Mouse (Mus musculus) liver, adult 2 months (tissue): ENCODE data around the gene Galt.

Experiments used
- CTCF ChIP-seq: fragments of 200-500 bp; IDR thresholded peaks from 2 replicates; pipeline ENCODE4 v1.5.1; 2011; ENCODE audit warnings: low read depth, low read length, control low read depth
- POLR2A ChIP-seq: fragments of 200-500 bp; IDR thresholded peaks from 2 replicates; pipeline ENCODE4 v1.6.1; 2011; ENCODE audit warnings: low read length, control low read depth; ENCODE audit not compliant: insufficient read depth; ENCODE audit errors: extremely low read depth

GRCm38 (mm10) chr4:41708192-41708745 lies 46.8 kb upstream of the Galt start:
- no peak for TF ChIP-seq CTCF
- no peak for TF ChIP-seq POLR2A
